Mouse (Mus musculus) liver, embryonic 13.5 days (tissue): ENCODE data around the gene Eif5a2. TPM values are rescaled to one million over a fixed set of nuclear protein-coding genes. Genes with fewer than 3 reads are reported as not detected.

Experiments
- polyA plus RNA-seq: library from polyadenylated mRNA; unstranded; fragments of >200 nt; fragmentation: Nextera tagmentation; extraction: Ambion mirVana; gene quantifications from 2 replicates; pipeline ENCODE4 v1.2.1, GENCODE M21; 2015

Gene Eif5a2
- polyA plus RNA-seq, 1 experiment from 2014 or later: 6.2 TPM

Other genes with a start within 250 kb of the Eif5a2 start
- gene Slc2a2, start 83.4 kb upstream of the Eif5a2 start, polyA plus RNA-seq: 19.1 and 25.4 TPM in 2 replicates
- gene Rpl22l1, start 24.2 kb downstream of the Eif5a2 start, polyA plus RNA-seq: 327 and 404 TPM in 2 replicates
- gene Gm1527, start 111.3 kb downstream of the Eif5a2 start, polyA plus RNA-seq: not detected in 2 replicates